Mouse (Mus musculus) layer of hippocampus, adult 18-20 months (tissue): Measurements from ENCODE around the gene E130309D02Rik. TPM values are rescaled to one million over a fixed set of nuclear protein-coding genes. Genes with fewer than 3 reads are reported as not detected.

Experiments used
- DNase-seq, 2 experiments: peaks; one replicate each; pipeline ENCODE4 v3.0.0; 2022; ENCODE audit warnings: low spot score in 2 of 2
- long read RNA-seq: library from polyadenylated mRNA; stranded (forward); transcript quantifications from one replicate; pipeline ENCODE4 v2.0.0, GENCODE M21; 2021
- total RNA-seq, 2 experiments: library from RNA; stranded (reverse); gene quantifications; 2 replicates each; pipeline ENCODE4 v1.2.3; 2021

E130309D02Rik gene
- total RNA-seq: 10 to 100 TPM; 26.3 to 26.5 TPM
- long read RNA-seq, transcript E130309D02Rik-201 (6 exons, 2,208 nt): major isoform, 15 of 35 reads
- long read RNA-seq, partial matches to known transcripts: 3 of 35 reads
- long read RNA-seq, other reads (novel, unspliced or antisense): 17 of 35 reads

- DNase-seq: peak; percentile 77 to 91
These were observed at the start of gene E130309D02Rik for GRCm38 (mm10) chr5:143314730-143315513. E130309D02Rik (minus strand) TSS chr5:143315360.

- no peak for DNase-seq
These were observed 48.8 kb upstream of the E130309D02Rik start for GRCm38 (mm10) chr5:143363678-143364615.

- DNase-seq: no peak
These were observed 46.3 kb upstream of the E130309D02Rik start for GRCm38 (mm10) chr5:143361428-143361827.

- no peak for DNase-seq
These were observed 44.8 kb upstream of the E130309D02Rik start for GRCm38 (mm10) chr5:143360000-143360399.

GRCm38 (mm10) chr5:143359263-143359662, 44.1 kb upstream of the E130309D02Rik start:
- no peak for DNase-seq

GRCm38 (mm10) chr5:143357564-143357963, 42.4 kb upstream of the E130309D02Rik start:
- no peak for DNase-seq

- no peak for DNase-seq
These were observed 41.7 kb upstream of the E130309D02Rik start, which contains the start of gene Grid2ip for GRCm38 (mm10) chr5:143356686-143357388. Grid2ip (plus strand) TSS chr5:143357338.

GRCm38 (mm10) chr5:143356017-143356416, 40.9 kb upstream of the E130309D02Rik start:
- no peak for DNase-seq

- DNase-seq: no peak
These were observed 31.2 kb upstream of the E130309D02Rik start for GRCm38 (mm10) chr5:143346367-143346766.

GRCm38 (mm10) chr5:143339603-143340002, 24.4 kb upstream of the E130309D02Rik start:
- DNase-seq: no peak

GRCm38 (mm10) chr5:143336559-143336958, 21.4 kb upstream of the E130309D02Rik start:
- DNase-seq: no peak

- DNase-seq: no peak
These were observed 19.9 kb upstream of the E130309D02Rik start for GRCm38 (mm10) chr5:143335089-143335460.

- no peak for DNase-seq
These were observed 19.4 kb upstream of the E130309D02Rik start for GRCm38 (mm10) chr5:143334418-143335088.

GRCm38 (mm10) chr5:143333872-143334271, 18.7 kb upstream of the E130309D02Rik start:
- peak; percentile 68 to 95 for DNase-seq

GRCm38 (mm10) chr5:143328690-143329495, 13.7 kb upstream of the E130309D02Rik start, which contains the start of gene Zdhhc4:
Zdhhc4 (minus strand) TSS chr5:143329256.
- peak; percentile 85 to 94 for DNase-seq

- DNase-seq: no peak
These were observed 2.1 kb upstream of the E130309D02Rik start for GRCm38 (mm10) chr5:143317288-143317610.

- DNase-seq: no peak
These were observed 1.6 kb upstream of the E130309D02Rik start for GRCm38 (mm10) chr5:143316605-143317287.

- DNase-seq: no peak
These were observed 341 bp upstream of the E130309D02Rik start for GRCm38 (mm10) chr5:143315514-143315888.

GRCm38 (mm10) chr5:143314183-143314729, 904 bp downstream of the E130309D02Rik start:
- DNase-seq: no peak
